Mouse (Mus musculus): ENCODE measurements at regions not wholly inside any gene's neighbourhood (a gene's known extent, or its start where the extent isn't known, plus 50 kb on each side); places are given as distances from the start of the nearest gene placed in this dataset.

GRCm38 (mm10) chr10:37480331-37480730, 341.6 kb upstream of the Marcks start:
- peak; percentile 1 for DNase-seq (ENCODE audit: extremely low read depth, insufficient read length, low spot score)

- DNase-seq (ENCODE audit: extremely low read depth, insufficient read length, low spot score): no peak
These were observed 339.4 kb upstream of the Marcks start for GRCm38 (mm10) chr10:37478108-37478507.

- no peak for DNase-seq (ENCODE audit: extremely low read depth, insufficient read length, low spot score)
These were observed 334.4 kb upstream of the Marcks start for GRCm38 (mm10) chr10:37473086-37473485.

GRCm38 (mm10) chr10:37457384-37457783, 318.7 kb upstream of the Marcks start:
- DNase-seq (ENCODE audit: extremely low read depth, insufficient read length, low spot score): no peak

- DNase-seq (ENCODE audit: extremely low read depth, insufficient read length, low spot score): no peak
These were observed 311.2 kb upstream of the Marcks start for GRCm38 (mm10) chr10:37449894-37450293.

- no peak for DNase-seq (ENCODE audit: extremely low read depth, insufficient read length, low spot score)
These were observed 308.8 kb upstream of the Marcks start for GRCm38 (mm10) chr10:37447333-37448204.

- no peak for DNase-seq (ENCODE audit: extremely low read depth, insufficient read length, low spot score)
These were observed 301.3 kb upstream of the Marcks start for GRCm38 (mm10) chr10:37439863-37440613.

GRCm38 (mm10) chr10:37438312-37438711, 299.6 kb upstream of the Marcks start:
- DNase-seq (ENCODE audit: extremely low read depth, insufficient read length, low spot score): no peak

GRCm38 (mm10) chr10:37436849-37437248, 298.1 kb upstream of the Marcks start:
- DNase-seq (ENCODE audit: extremely low read depth, insufficient read length, low spot score): no peak

GRCm38 (mm10) chr10:37434229-37434628, 295.5 kb upstream of the Marcks start:
- no peak for DNase-seq (ENCODE audit: extremely low read depth, insufficient read length, low spot score)

- DNase-seq (ENCODE audit: extremely low read depth, insufficient read length, low spot score): no peak
These were observed 284.3 kb upstream of the Marcks start for GRCm38 (mm10) chr10:37423047-37423446.

GRCm38 (mm10) chr10:37422612-37423011, 283.9 kb upstream of the Marcks start:
- no peak for DNase-seq (ENCODE audit: extremely low read depth, insufficient read length, low spot score)

GRCm38 (mm10) chr10:37416321-37416720, 277.6 kb upstream of the Marcks start:
- no peak for DNase-seq (ENCODE audit: extremely low read depth, insufficient read length, low spot score)

- no peak for DNase-seq (ENCODE audit: extremely low read depth, insufficient read length, low spot score)
These were observed 273.7 kb upstream of the Marcks start for GRCm38 (mm10) chr10:37412401-37412800.

GRCm38 (mm10) chr10:37409749-37410148, 271.0 kb upstream of the Marcks start:
- DNase-seq (ENCODE audit: extremely low read depth, insufficient read length, low spot score): no peak

- no peak for DNase-seq (ENCODE audit: extremely low read depth, insufficient read length, low spot score)
These were observed 268.8 kb upstream of the Marcks start for GRCm38 (mm10) chr10:37407487-37407886.

- no peak for DNase-seq (ENCODE audit: extremely low read depth, insufficient read length, low spot score)
These were observed 266.2 kb upstream of the Marcks start for GRCm38 (mm10) chr10:37404933-37405332.

GRCm38 (mm10) chr10:37404407-37404806, 265.7 kb upstream of the Marcks start:
- no peak for DNase-seq (ENCODE audit: extremely low read depth, insufficient read length, low spot score)

GRCm38 (mm10) chr10:37402376-37402775, 263.7 kb upstream of the Marcks start:
- DNase-seq (ENCODE audit: extremely low read depth, insufficient read length, low spot score): no peak

- no peak for DNase-seq (ENCODE audit: extremely low read depth, insufficient read length, low spot score)
These were observed 262.3 kb upstream of the Marcks start for GRCm38 (mm10) chr10:37400991-37401390.

- DNase-seq (ENCODE audit: extremely low read depth, insufficient read length, low spot score): no peak
These were observed 261.7 kb upstream of the Marcks start for GRCm38 (mm10) chr10:37400379-37400778.
